In genomic region chr4:142184852-142185532, GRCm38 (mm10) we compare ENCODE assay signal across 13 mouse cellular contexts. TPM values are rescaled to one million over a fixed set of nuclear protein-coding genes. Genes with fewer than 3 reads are reported as not detected.
DNase-seq lines count a peak whose midpoint lies in the region; ATAC-seq and TF ChIP-seq lines count a peak whose summit lies in the region.
"Had no signal": no experiment of that assay in that cellular context is flagged by ENCODE, and none has a peak within 500 bp of the region (broad histone marks: within the 10 kb centered on the region; RNA-seq: fewer than 3 reads in every experiment).

No protein-coding gene starts in this region.

- intact Hi-C loops in gastrocnemius, adult 2 months (cut with DNase I): loop anchor here (5.0 kb wide), 1 partner anchor 33 kb away; no protein-coding TSS in a partner anchor

- no peak for DNase-seq in gastrocnemius, adult 2 months
- no peak for DNase-seq in gastrocnemius, postnatal 10 days
- peak; percentile 72 for DNase-seq in cerebellum, adult 9-10 months
- DNase-seq in kidney, adult 9 months: peak; percentile 60
- no peak for DNase-seq in liver, embryonic 14.5 days (ENCODE audit: low read depth in 3 of 3, low spot score in 3 of 3)
- DNase-seq in spleen, adult 12 weeks (ENCODE audit: low spot score): no peak
- DNase-seq in left cerebral cortex, adult 11 months (ENCODE audit: low spot score): no peak
- DNase-seq: heart, postnatal 4 days; retina, postnatal 1 day had no signal

- no peak for TF ChIP-seq CTCF in gastrocnemius, adult 2 months (IDR thresholded peaks at IDR 0.05)
- no peak for TF ChIP-seq CTCF in liver, embryonic 14.5 days (IDR thresholded peaks at IDR 0.05; ENCODE audit: low read depth)

- peak; percentile 53 for ATAC-seq in liver, embryonic 14.5 days (ENCODE audit: insufficient read depth)
- ATAC-seq in hindbrain, embryonic 13.5 days (ENCODE audit: low FRiP score): no peak
- ATAC-seq: forebrain, embryonic 15.5 days had no signal

- peak overlapping the region; percentile 53; the same call in 1 of the 2 replicates for H3K27ac ChIP-seq in gastrocnemius, adult 2 months
- no peak overlapping the region for H3K27ac ChIP-seq in liver, embryonic 14.5 days
- H3K27ac ChIP-seq in hindbrain, embryonic 13.5 days: no peak overlapping the region
- H3K27ac ChIP-seq: forebrain, embryonic 15.5 days; liver, embryonic 15.5 days had no signal

- H3K4me2 ChIP-seq in liver, embryonic 14.5 days (ENCODE audit: low read depth): no peak overlapping the region
- H3K4me2 ChIP-seq in hindbrain, embryonic 13.5 days: no peak overlapping the region
- H3K4me2 ChIP-seq: forebrain, embryonic 15.5 days; liver, embryonic 15.5 days had no signal

- whole genome bisulfite sequencing in liver, embryonic 14.5 days (ENCODE audit: insufficient replicate concordance): 69% methylated on average over 13 of the region's 13 CpGs
- 92% methylated on average over 13 of the region's 13 CpGs for WGBS in hindbrain, embryonic 13.5 days

- H3K36me3 ChIP-seq in liver, embryonic 14.5 days (replicated peaks; ENCODE audit: control insufficient read depth, insufficient read depth, low read depth): no peaks in the 10 kb centered on the region
- no peaks in the 10 kb centered on the region for H3K36me3 ChIP-seq in hindbrain, embryonic 13.5 days
- H3K36me3 ChIP-seq: forebrain, embryonic 15.5 days; G1E; liver, embryonic 15.5 days had no signal

- H3K4me1 ChIP-seq in liver, embryonic 14.5 days (replicated peaks; ENCODE audit: control insufficient read depth in 2 of 2, insufficient read depth in 2 of 2, low read length in 1 of 2): peaks cover 0 to 9% of the 10 kb centered on the region in 2 experiments; a peak in 1 of 4 replicates
- H3K4me1 ChIP-seq in hindbrain, embryonic 13.5 days (replicated peaks): peaks cover 31% of the 10 kb centered on the region

- H3K9ac ChIP-seq in liver, embryonic 14.5 days (replicated peaks): no peak overlapping the region
- H3K9ac ChIP-seq in hindbrain, embryonic 13.5 days: no peak overlapping the region
- H3K9ac ChIP-seq: forebrain, embryonic 15.5 days; liver, embryonic 15.5 days had no signal

- no peak overlapping the region for H3K4me3 ChIP-seq in gastrocnemius, adult 2 months
- H3K4me3 ChIP-seq in liver, embryonic 14.5 days (ENCODE audit: insufficient read depth in 1 of 2, low read depth in 2 of 2, low read length in 2 of 2): no peak overlapping the region
- H3K4me3 ChIP-seq in hindbrain, embryonic 13.5 days: no peak overlapping the region
- H3K4me3 ChIP-seq: forebrain, embryonic 15.5 days; liver, embryonic 15.5 days had no signal

- no peaks in the 10 kb centered on the region for H3K9me3 ChIP-seq in liver, embryonic 14.5 days (ENCODE audit: control insufficient read depth, low read length)
- H3K9me3 ChIP-seq in hindbrain, embryonic 13.5 days: no peaks in the 10 kb centered on the region
- H3K9me3 ChIP-seq: forebrain, embryonic 15.5 days; liver, embryonic 15.5 days had no signal

- no peaks in the 10 kb centered on the region for H3K27me3 ChIP-seq in liver, embryonic 14.5 days (ENCODE audit: control insufficient read depth, insufficient read depth, low read length)
- no peaks in the 10 kb centered on the region for H3K27me3 ChIP-seq in hindbrain, embryonic 13.5 days
- H3K27me3 ChIP-seq: forebrain, embryonic 15.5 days; liver, embryonic 15.5 days had no signal

- TF ChIP-seq EP300 in liver, embryonic 14.5 days (IDR thresholded peaks at IDR 0.05; ENCODE audit: low read depth): no peak

RNA-seq across cellular contexts. Expression of gene Kazn, which starts 54.2 kb away (rescaled TPM):
- 1 to 10 TPM; 1.5 to 2.3 TPM for total RNA-seq in gastrocnemius, adult 2 months (2021)
- 1 to 10 TPM; 7.1 to 10.0 TPM for total RNA-seq in gastrocnemius, postnatal 10 days (2021)
- 0.94 and 1.5 TPM in 2 replicates for polyA plus RNA-seq in liver, embryonic 14.5 days (2012; rRNA removed)
- 0.41 and 0.53 TPM in 2 replicates for polyA plus RNA-seq in liver, embryonic 14.5 days (2014; fragmentation: Nextera tagmentation; extraction: Ambion mirVana)
- polyA plus RNA-seq in hindbrain, embryonic 13.5 days (2015; fragmentation: Nextera tagmentation; extraction: Ambion mirVana): 17.9 and 19.1 TPM in 2 replicates
- polyA plus RNA-seq: G1E had no signal

Comparison
In these comparisons a context has a peak if more than half of its experiments do, and no peak if none do; other contexts are left out.
1. DNase-seq: peak in cerebellum, adult 9-10 months (single experiment) and kidney, adult 9 months (single experiment); none in gastrocnemius, adult 2 months (single experiment), gastrocnemius, postnatal 10 days (single experiment), liver, embryonic 14.5 days (0 of 3), spleen, adult 12 weeks (single experiment) and left cerebral cortex, adult 11 months (single experiment).